Mouse (Mus musculus): ENCODE data around the gene Tasp1.
"Not testable (repeated sequence)": the region's sequence is repeated elsewhere in the genome, so short reads cannot be mapped to it uniquely, and the experiment has no call there.

The Tasp1 gene

DNA sequence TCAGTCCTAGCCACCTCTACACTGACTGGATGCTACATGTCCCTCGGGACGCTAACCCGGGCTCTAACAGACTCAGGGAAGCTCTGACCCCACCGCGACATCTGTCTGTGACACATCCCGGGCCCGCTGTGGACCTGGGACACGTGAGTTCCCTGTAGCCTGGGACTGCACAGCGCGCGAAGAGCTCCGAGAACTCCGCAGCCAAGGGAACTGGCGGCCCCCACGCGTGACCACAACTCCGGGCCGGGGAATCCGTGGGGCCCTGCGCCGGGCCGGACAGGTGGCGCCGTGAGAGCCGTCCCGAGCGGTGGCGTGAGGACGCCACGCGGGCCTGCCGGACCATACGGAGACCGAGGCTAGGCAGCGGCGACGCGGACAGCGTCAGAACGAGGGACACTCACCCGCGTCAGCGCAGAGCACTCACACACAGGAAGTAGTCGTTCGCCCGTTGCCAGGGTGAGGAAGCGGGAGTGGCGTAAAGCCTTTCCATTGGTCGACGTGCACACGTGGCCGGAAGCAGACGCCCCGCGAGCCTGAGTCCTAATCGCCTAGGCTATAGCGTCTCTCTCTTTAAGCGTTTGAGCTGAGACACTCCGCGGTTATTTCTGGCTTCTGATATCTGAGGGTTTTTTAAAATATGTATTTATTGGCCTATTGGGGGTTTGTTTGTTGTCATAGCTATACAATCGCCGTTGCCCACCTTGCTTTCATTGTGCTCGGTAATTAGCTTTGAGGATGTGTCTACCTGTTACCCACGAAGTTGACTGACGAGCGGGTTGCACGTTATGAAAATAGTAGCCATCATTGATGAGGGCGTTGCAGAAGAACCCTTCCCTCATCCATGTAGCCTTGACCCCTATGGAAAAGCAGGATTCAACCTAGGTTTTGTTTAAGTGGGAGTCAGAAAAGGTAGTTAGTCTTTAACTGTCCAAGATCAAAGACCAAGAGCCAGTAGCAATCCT lies at the start of gene Tasp1:
Gene Tasp1, minus strand, starts transcription at position 453 of the 962 bp plus-strand sequence.
- peak; percentile 87 for DNase-seq

DNA sequence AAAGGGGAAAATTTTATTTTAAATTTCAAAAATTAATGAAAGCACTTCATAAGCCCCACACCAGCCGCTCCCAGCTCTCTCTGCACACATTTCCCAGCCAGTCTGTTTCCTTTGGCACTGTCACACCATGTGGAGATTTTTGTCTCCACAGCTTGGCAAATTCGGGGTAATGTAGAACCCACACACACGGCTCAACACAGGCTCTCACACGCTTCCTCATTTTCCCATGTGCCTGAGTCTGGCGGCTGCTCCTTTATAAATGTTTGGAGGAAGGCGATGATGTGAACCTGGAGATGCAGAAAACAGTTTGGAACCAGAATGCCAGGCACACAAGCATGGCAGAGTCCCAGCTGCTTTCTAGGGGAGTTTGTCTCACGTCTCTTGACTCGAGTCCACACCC lies 47.2 kb upstream of the Tasp1 start:
- DNase-seq = no peak

DNA sequence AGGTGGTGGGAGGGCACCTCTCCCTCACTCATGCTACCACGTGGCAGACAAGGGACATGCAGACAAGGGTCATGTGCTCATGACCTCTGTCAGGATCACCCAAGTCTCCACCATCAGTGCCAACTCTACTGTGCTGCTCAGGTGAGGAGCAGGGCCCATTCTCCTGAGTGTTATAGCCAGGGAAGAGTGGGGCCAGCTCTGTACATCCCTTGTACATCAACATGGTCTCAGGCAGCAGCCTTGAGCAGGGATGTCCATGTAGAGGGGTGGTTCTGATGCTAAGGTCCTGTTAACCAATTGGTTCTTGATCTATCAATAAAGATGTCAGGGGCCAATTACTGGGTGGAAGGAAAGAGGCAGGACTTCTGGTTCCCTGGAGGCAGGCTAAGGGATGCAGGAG lies 42.3 kb upstream of the Tasp1 start:
- no peak for DNase-seq

DNA sequence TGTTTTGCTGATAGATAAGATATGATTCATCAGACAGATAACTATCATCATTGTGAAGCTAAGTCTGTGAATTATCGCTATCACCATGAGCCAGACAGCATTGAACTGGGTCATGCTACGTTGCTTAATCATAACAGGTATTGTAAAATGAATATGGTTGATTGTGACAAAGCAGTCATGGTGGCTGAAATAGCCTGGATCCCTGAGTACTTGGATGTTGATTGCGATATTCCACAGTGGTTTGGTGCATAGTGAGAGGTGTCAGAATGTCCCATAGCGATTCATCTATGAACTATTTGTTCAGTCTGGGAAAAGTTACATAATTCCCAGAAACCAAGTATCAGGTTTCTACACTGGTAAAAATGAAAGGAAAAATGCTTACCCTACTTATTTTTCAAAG lies 41.0 kb upstream of the Tasp1 start:
- no peak for DNase-seq

DNA sequence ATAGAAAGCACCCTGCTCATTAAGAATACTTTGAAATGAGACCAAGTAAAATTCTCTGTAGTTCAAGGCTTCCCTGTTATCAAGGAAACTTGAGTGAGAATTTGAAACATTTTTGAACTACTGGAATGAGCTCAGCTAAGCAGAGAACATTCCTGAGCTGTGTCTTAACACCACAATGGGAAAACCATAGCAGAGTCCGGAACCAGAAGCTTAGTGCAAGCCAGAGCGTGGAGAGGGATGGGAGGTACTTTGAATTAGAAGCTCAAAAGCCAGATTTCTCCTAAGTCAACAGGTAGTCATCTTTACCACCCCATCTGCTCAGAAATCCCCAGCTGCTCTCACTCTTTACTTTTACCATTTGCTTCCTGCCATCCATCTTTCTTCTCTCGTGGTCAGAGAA lies 38.3 kb upstream of the Tasp1 start:
- no peak for DNase-seq

DNA sequence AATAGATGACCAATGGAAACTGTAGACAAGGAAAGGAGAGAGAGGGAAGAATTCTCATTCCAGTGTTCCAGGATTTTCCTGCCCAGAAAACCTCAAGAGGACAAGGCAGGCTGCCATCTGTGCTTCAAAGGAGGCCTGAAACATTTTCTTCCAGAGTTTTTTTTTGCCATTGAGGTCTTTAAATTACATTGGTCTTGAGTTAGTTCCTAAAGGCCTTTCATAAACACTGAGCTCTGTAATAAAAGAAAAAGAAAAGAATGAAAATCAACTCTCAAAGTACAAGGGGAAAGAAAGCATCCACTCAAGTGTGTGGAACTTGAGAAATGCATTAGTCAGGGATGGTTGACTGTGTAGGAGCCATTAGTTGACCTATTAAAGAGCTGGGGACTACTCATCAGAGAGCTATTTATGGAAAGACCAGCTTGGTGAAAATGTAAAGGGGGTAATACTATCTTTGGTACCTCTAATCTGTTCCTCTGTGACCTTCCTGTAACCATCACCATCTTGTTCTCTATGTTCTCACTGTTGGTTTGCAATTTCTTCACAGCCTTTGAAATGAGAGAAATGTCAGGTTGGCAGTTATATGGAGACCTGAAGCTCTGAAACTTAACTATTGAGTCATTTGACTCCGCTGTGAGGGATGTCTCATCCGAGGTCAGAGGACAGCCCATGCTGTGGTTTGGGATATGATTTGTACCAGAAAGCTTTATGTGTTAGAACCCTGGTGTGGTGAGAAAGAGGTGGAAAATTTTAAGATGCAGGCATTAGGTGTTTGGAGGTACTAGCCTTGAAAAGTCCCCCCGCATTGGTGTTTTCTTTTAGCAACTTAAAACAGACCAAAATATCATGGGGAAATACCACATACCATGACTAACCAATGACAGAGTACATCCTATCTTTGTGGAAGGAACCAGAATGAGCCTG lies 34.2 kb upstream of the Tasp1 start:
- DNase-seq = no peak

DNA sequence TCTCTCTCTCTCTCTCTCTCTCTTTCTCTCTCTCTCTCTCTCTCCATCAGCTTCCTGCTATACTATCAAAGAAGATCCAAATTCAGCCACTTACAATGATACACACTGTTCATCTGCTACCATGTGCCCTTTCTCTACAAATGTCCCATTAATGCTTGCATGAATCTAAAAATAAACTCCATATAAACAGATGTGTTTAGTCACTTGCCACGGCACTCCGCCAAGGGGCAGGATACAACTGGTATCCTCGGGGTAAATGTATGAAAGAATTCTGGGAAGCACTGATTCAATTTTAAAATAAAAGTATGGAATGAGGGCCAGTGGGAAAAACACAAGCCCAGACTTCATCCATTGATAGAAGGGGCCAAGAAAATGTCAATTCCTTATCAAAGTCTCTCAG lies 33.4 kb upstream of the Tasp1 start:
- DNase-seq = no peak

DNA sequence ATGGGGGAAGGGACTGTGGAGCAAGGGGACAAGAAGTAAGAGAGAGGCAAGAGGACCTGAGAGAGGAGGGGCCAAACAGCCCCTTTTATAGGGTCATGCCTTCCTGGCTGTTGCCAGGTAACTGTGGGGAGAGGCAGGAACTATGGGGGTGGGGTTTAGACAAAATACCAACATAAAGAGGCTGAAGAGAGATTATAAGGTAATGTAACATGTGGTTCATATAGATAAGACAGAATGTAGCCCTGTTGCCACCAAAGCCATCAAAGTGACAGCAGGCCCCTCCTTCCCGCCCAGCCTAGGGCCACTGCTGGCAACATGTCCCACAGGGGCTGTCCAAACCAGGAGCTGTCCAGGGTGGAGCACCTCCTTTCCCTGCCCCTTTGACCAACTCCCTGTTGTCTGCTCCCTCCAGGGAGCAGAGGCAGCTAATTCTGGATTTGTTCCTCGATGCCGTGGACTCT lies 30.6 kb upstream of the Tasp1 start:
- no peak for DNase-seq

DNA sequence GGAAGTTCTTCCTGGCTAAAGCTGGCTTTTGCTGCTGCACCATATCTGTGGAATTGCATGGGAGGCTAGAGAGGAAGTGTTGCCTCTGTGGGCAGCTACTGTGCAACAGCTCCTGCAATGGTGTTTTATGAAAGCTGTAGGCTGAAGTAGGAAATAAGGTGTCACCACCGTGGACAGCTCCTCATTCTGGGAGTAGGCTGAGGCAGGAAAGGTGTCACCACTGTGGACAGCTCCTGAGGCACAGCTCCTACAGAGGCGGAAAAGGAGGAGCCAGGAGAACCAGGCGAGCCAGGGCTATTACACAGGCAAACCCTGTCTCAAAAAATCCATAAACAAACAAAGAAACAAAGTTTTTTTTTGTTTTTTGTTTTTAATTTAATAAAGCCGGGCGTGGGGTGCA lies 29.4 kb upstream of the Tasp1 start:
- DNase-seq = no peak

DNA sequence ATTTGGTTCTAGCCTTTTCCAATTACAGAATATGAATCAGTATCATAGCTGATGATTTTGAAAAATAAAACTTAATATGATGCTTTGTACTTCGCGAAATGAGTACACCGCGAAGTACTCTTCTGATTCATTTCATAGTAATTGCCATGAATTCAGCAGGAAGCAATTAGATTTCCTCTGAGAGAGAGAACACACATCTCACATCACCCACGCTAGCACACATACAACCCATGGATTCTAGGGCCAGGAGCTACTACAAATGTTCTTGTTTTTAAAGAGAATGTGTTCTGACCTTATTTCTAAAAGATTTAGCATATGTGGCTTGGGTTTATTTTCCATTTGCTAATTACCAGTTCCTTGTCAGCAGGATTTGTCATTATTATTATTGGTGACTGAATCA lies 26.8 kb upstream of the Tasp1 start:
- DNase-seq = no peak

DNA sequence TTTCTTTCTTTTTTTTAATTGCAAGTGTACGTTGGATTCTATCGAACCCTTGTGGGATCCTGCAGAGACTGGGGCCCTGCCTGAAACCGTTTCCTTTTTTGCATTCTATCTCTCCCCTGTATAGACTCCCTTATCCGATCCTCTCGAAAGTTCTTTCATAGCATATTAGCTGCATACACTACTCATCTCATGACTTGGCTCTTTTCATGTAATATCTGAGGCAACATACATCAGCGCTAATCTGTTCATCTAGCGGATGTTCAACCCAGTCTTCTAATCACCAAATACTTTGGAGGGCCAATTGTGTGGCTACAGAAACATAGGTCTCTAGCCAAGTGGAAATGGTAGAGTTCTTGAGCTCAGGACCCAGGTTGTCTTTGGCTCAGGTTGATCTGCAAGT lies 17.6 kb upstream of the Tasp1 start:
- DNase-seq = no peak

DNA sequence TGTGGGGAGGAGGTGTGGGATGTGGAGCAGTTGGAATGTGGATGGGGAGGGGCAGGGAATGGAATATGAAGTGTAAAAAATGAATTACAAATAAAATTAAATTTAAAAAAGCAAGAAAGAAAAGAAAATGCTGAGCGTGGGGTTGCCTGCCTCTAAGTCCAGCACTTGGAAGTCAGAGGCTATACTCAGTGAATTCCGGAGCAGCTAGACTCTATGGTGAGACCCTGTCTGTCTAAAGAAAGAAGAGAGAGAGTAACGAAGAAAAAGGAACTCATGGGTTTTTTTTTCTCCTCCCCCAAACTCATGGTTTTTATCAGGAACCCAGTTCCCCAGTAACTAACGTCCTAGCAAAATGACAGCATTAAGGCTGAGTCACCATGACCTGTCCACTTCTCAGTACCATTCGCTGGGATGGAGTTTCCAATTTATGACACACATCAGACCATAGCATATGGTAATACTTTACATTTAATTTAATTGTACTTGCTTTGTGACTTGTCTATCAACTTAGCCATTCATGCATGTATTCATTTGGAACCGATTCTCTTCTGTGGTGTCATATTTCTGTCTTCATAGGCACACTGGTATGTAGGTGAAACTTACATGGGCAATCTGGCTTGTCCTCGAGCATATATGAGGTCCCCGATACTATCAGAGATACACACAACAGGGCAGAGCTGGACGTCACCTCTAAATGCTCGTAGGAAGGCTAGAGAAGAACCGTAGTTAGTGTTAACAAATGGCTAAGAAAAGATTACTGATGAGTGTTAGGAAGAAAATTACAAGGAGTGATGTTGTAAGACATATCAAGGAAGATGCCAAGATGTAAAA lies 14.4 kb upstream of the Tasp1 start:
- DNase-seq = no peak

DNA sequence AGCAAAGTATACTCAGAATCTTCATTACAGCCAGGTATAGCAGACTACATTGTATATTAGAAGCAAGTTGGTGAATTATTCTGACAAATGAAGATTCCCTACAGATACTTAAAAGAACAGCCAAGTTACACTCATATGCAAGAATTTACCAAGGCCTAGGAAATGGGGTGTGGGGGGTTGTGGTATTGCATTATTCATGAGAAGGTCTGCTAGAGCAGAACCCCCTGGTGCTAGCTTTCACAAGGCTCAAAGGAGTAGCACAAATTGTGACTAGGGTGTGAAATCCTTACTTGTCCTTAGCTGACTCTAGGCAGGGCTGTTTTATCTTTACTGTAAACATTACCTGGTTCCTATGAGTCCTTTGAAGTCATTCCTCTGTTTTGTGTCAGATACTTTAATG lies 12.7 kb upstream of the Tasp1 start:
- not testable (repeated sequence) for DNase-seq

DNA sequence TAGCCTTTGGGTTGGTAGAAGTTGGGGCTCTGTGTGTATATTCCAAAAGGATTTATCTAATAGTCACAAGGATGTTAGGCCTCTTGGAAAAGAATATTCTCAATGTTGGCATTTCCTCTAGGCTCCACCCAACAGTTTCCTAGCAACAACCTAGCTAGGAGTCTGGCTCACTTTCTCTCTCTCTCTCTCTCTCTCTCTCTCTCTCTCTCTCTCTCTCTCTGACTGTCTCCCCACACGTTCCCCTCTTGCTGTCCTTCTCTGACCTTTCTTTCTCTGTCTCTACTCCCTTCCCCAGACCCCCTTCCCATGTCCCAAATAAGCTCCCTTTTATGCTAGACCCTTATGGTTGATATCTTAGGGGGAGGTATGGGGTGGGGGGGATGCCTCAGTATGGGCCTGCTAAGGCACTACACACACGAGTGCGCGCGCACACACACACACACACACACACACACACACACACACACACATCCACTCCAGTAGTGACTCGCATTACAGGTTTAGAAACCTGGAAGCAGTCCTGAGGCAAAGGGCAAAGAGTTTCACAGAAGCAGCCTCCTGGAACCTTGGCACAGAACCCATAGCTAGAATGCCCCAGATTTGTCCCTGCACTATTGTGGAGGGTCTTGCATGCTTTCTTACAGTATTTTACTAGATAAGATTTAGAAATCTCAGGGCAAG lies 12.1 kb upstream of the Tasp1 start:
- no peak for DNase-seq

DNA sequence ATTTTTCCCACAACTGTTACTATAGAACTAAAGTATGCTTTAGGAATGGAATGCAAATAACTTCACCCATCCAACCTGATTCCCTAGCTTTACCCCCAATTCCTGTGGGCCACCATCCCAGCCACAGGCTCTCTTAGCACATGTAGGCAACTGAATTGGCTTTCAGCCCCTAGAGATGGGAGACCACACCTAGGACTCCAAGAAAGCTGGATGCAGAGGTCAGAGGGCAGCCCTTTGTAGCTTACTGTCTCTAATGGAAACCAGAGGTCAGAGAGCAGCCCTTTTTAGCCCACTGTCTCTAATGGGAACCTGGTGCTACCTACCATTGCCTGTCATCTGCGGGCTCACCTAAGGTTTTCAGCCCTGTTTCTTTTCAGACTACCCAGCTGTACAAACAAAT lies 10.9 kb upstream of the Tasp1 start:
- DNase-seq = no peak

DNA sequence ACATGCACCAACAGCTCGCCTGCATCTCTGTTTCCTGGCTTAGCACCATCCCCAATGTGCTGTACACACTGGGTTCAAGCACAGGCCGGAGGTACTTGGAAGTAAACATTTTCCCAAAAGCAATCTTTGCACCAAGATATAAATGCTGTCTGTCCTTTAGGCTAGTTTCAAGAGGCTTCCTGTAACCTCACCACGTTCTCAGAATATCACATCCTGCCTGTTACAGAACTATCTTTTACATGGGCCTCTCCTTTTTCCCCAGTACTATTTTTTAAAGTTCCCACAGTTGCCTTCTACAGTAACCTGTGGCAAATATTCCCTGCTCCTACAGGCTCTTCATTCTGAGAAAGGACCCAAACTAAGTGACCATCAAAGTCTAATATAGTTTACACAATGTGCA lies 8.5 kb upstream of the Tasp1 start:
- DNase-seq = no peak

DNA sequence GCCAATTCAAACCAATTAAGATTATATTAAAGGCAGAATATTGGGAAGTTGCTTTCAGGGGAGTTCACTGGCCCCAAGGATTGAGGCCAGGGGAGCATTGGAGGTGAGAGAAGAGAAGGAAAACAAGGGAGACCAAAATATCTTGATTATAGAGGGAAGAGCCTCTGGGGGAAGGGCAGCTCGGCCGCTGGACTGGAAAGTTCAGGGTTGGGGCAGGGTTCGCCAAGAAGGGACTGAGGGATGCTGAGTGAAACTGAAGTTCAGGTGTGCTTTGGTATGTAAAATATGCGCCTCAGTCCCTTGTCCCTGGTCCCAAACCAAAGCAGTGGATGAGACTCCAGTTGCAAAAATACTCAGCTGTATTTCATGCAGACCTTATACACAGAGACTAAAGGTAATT lies 911 bp upstream of the Tasp1 start:
- no peak for DNase-seq

DNA sequence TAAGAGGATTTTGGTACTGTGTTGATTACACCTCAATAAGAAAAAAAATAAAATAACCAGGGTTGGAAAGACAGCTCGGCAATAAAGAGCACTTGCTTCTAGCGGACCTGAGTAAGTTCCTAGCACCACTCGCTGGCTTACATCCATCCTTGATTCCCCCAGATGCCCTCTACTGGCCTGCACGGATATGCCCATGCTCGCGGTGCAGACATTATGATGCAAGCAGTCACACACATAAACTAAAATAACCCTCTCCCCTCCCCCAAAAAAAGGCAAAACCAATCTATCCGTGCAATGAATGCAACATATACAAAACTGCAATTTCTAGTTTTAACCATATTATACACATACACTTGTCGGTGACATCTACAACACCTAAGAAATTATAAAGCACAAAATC lies 929 bp downstream of the Tasp1 start:
- DNase-seq = no peak

DNA sequence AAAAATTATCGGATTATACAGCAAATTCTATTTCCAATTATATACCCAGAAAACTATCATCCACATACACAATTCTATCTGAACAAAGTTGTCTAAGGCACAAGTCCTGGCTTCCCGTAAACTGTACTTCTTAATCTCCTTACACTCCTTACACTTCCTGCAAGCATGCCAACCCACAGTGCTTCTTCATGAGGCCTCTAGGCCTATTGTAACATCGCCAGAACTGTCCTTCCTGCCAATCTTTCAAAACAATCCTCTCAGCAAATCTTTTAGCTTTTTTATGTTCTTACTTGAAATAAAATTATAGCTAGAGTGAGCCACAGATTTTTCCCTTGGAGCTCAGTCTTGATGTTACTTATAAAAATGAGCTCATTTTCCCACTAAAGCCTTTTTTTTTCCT lies 5.1 kb downstream of the Tasp1 start:
- no peak for DNase-seq

DNA sequence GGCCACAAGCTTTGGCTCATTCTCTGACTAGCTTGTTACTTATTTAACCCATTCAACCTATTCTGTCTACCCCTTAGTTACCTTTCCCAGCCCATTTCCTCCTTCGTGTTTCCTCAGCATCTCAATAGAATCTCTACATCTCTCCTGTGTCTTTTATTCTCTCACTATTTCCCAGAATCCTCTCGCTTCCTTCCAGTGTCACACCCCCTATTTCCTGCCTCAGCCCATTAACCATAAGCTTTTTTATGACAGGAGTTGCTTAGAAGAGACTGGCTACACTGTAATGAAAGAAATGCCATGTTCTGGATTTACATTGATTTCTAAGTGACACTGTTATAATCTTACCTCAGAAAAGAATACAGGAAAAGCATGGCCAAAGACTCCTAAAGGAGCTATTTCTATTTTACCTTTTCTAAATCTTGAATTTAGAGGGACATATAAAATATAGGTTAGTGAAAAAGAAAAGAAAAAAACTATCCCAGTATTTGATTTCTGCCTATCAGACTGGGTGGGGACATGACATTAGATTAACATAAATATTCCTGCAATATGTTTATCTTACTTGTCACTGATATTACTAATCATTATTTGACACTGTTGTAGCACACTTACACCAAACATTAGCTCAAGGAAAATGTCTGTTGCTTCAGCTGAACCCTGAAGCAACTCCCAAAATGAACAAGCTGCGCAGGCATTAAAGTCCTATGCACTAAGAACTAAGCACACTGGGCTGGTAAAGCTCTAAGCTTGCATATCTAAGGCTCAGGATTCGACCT lies 6.3 kb downstream of the Tasp1 start:
- DNase-seq = no peak

DNA sequence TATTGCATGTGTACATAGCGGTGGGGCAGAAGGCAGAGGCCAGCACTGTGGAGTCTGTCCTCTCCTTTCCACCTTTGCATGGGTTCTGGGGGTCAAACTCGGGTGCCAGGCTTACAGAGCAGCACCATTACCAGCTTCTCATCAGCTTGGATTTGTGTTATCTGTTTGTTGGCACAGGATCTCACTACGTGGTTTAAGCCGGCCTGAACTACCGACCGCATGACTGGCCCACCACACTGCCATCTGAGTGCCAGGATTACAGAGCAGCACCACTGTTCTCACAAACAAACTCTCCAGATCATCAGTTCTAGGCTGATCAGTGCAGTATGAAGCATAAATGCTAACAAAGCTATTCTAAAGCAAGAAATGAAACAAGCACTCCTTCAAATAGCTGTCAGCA lies 8.5 kb downstream of the Tasp1 start:
- DNase-seq = no peak

Measured in thymus, postnatal 25 days (tissue).